Mouse (Mus musculus) c-Kit-positive CD71-positive TER-119-positive erythroid progenitor cells, embryonic 14.5 days (primary cell): ENCODE measurements around the gene Fam43b.

Source experiments
- DNase-seq: peaks from one replicate; pipeline ENCODE4 v3.0.0-alpha.2; 2013; ENCODE audit warnings: low spot score

Gene Fam43b

GRCm38 (mm10) chr4:138395087-138395970 lies 999 bp downstream of the Fam43b start:
- no peak for DNase-seq

- DNase-seq: no peak
Observed at GRCm38 (mm10) chr4:138393703-138394102, 2.6 kb downstream of the Fam43b start.

GRCm38 (mm10) chr4:138383789-138384188 lies 12.5 kb downstream of the Fam43b start:
- DNase-seq: no peak

GRCm38 (mm10) chr4:138382462-138382861 lies 13.9 kb downstream of the Fam43b start:
- no peak for DNase-seq

GRCm38 (mm10) chr4:138380132-138380689 lies 16.1 kb downstream of the Fam43b start:
- no peak for DNase-seq

GRCm38 (mm10) chr4:138379091-138379840 lies 17.1 kb downstream of the Fam43b start:
- DNase-seq: no peak

GRCm38 (mm10) chr4:138377526-138377925 lies 18.8 kb downstream of the Fam43b start:
- no peak for DNase-seq

GRCm38 (mm10) chr4:138375117-138375516 lies 21.2 kb downstream of the Fam43b start:
- DNase-seq: no peak

- DNase-seq: no peak
Observed at GRCm38 (mm10) chr4:138370996-138371516, 25.3 kb downstream of the Fam43b start.

- DNase-seq: no peak
Observed at GRCm38 (mm10) chr4:138368498-138369260, 27.6 kb downstream of the Fam43b start.

- no peak for DNase-seq
Observed at GRCm38 (mm10) chr4:138367641-138368497, 28.5 kb downstream of the Fam43b start, which contains the start of gene Cda. Gene Cda (minus strand): TSS chr4:138367992.

GRCm38 (mm10) chr4:138366561-138366960 lies 29.8 kb downstream of the Fam43b start:
- DNase-seq: no peak

- no peak for DNase-seq
Observed at GRCm38 (mm10) chr4:138363511-138363910, 32.8 kb downstream of the Fam43b start.

GRCm38 (mm10) chr4:138362883-138363282 lies 33.4 kb downstream of the Fam43b start:
- no peak for DNase-seq

- no peak for DNase-seq
Observed at GRCm38 (mm10) chr4:138361370-138361821, 34.9 kb downstream of the Fam43b start.

GRCm38 (mm10) chr4:138358176-138358575 lies 38.2 kb downstream of the Fam43b start:
- no peak for DNase-seq

GRCm38 (mm10) chr4:138356551-138356950 lies 39.8 kb downstream of the Fam43b start:
- no peak for DNase-seq

GRCm38 (mm10) chr4:138356141-138356540 lies 40.2 kb downstream of the Fam43b start:
- DNase-seq: no peak

- no peak for DNase-seq
Observed at GRCm38 (mm10) chr4:138355496-138355895, 40.8 kb downstream of the Fam43b start.

- DNase-seq: no peak
Observed at GRCm38 (mm10) chr4:138353438-138354171, 42.7 kb downstream of the Fam43b start.
